Mouse (Mus musculus): Measurements from ENCODE around the gene Zfp574.

- TF ChIP-seq POLR2A (IDR thresholded peaks at IDR 0.05; ENCODE audit: control insufficient read depth, extremely low read depth, insufficient read depth, low read length, poor library complexity) (no peak), CTCF (IDR thresholded peaks at IDR 0.05; ENCODE audit: borderline replicate concordance, control insufficient read depth, extremely low read depth, insufficient read depth, low read length, poor library complexity) (no peak)
Measured at GRCm38 (mm10) chr7:25121240-25121786, 48.9 kb downstream of the Zfp574 start.

Data from thymus, adult 2 months (tissue).